Mouse (Mus musculus) thymus, postnatal 36 days (tissue): Measurements from ENCODE around the gene Gprc5c.
A peak's percentile ranks its signal among the peaks of the same experiment; 100 is the strongest.

Experiments used
- DNase-seq, 2 experiments: peaks; one replicate each; pipeline ENCODE4 v3.0.0; 2022; ENCODE audit warnings: mixed read lengths in 2 of 2

Gprc5c gene

DNA sequence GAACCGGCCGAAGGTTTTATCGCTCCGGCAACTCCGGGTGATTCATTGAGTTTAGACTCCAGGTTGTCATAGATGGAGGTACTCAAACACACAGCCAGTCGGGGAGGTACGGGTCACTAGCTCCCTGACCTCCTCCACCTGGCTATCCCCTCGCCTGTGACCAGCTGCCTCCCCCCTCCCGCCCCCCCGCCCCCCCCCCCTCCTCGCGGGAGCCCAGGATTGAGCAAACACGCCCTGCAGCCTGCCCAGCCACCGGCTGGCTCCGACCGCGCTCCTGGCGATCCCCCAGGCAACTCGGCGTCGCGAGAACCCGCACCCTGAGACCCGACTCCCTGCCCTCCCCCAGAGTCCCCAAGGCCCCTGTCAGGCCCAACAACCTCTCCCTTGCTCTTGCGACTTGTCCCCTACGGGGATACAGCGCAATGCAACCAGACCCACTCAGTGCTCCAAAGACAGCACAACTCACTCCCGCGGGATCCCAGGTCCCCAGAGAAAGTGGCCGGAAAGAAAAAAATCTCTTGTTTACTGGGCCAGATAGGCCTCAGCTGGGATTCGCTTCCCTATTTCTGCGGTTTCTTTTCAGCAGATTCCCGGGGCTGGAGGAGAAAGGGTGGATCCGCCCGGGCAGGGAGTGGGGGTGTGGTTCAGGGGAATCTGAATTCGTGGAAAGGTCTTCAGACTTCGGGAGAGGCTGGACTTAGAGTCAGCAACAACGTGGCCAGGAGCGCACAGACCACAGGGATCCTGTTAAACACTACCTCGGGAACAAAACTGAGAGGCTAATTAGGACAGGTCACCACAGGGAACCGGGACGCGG lies at the start of gene Gprc5c:
Gprc5c (plus strand) TSS at position 701 of the 817 bp plus-strand sequence.
- no peak for DNase-seq

DNA sequence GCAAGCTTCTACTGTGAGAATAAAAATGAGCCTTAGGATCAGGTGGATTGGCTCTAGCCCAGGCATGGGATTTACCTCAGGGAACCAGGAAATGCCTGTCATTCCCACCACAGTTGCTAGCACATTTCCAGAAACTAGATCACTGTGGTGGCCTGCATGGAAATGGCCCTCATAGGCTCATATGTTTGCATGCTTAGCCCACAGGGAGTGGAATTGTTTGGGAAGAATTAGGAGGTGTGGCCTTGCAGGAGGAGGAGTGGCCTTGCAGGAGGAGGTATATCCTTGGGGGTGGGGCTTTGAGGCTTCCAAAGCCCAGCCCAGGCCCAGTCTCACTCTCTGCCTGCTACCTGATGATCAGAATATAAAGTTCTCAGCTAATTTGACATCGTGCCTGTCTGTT lies 49.0 kb upstream of the Gprc5c start:
- no peak for DNase-seq

DNA sequence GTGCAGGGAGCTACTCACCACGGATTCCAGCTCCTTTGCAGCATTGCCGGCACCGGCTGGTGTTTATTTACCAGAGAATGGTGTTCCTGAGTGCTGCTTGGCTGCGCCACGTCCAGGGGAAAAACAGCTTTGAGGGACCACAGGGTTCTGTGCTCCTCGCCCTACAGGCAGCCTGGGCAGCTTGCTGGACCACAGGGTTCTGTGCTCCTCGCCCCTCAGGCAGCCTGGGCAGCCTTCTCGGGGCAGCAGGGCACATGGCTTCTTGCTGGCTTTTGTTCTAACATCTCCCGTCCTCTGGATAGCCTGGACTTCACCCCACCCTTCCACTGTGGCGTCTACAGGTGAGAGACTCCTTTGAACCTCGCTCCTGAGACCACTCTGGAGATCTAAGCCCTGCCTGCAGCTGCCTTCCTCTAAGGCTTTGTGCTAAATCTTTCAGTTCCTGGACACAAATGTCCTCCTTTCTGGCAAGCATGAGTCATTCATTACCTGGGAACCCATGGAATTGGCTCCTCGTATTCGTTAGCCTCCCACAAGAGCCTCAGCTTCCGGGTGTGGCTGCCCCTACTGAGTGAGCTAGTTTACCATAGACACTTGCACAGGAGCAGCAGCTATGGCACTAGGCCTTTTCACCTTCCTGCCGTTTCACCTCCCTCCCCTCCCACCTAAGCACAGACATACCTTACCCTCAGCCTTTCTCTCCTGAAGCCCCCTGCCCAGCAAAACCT lies 48.2 kb upstream of the Gprc5c start:
- DNase-seq: no peak

DNA sequence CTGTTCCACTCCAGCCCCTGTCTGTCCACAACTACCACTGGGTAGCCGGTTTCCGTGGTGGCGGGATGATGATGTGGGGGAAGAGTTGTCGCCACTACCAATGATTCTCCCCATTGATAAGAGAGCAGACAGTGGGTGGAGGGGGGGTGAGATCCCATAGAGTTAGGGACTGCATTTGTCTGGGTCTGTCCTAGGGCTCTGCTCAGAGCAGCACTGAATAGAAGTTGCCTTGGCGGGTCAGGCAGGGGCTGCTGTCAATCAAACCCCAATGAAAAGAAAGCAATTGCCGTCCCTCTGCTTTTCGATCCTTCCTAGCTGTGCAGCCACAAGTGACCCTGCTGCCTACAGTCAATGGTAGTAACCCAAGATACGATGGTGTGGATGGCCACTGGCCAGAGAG lies 47.0 kb upstream of the Gprc5c start:
- no peak for DNase-seq

DNA sequence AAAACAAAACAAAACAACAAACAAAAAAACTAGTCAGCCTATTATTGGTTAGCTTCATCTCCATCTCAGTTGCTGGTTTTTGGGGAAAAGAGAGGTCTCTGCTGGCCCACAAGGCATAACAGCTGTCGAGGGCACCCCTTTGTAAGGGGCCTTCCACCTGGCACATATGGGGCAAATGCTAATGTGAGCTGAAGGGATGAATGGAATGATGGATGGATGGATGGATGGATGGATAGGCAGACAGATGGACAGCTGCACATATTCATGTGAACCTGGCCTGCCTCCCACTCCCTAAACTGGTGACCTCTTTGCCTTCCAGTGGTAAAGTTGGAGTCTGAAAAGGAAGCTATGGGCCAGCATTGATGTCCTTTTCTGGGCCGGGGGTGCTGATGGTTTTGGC lies 43.9 kb upstream of the Gprc5c start:
- no peak for DNase-seq

DNA sequence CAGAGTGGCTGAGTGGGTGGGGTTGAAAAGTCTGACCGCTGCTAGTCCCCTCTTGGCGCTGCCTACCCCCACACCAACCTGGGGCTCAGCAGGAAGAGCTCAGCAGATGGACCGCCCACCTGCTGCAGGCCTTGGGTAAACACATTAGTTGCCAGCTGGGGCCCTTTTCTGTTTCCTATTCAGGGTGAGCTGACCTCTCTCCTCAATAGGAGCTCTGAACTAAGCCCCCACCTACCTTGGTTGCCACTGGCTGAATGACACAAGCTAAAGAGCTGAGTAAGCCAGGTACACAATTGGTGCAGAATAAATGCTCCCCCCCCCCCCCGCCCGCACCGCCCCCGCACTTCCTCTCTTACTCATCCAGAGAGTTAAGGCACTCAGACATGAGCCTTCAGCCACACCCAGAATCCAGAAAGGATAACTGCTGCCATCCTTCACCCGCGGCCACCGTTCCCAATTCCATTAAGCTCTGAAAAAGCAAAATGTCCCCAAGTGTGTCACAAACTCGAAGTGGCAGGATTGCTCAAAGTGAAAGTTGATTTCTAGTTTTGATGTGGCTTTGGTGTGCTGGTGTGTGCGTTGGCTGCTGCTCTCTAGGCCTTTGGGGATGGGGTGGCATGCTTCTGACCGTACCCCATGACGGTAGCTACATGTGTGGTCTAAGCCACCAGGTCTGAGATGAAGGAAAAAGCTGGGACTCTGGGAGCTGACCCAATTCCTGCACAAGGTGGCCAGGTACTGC lies 43.1 kb upstream of the Gprc5c start:
- DNase-seq: no peak

DNA sequence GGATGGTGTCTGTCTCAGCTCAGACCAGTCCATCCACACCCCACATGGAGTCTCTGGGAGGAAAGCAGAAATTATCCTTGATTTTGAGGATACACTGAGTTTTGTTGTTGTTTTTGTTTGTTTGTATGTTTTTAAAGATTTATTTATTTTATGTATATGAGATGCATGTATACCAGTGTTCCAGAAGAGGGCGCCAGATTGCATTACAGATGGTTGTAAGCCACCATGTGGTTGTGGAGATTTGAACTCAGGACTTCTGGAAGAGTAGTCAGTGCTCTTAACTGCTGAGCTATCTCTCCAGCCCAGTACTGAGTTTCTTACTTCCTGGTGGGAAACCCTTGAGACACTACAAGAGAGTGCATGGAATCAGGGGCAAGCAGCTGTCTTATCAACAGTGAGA lies 41.6 kb upstream of the Gprc5c start:
- no peak for DNase-seq

DNA sequence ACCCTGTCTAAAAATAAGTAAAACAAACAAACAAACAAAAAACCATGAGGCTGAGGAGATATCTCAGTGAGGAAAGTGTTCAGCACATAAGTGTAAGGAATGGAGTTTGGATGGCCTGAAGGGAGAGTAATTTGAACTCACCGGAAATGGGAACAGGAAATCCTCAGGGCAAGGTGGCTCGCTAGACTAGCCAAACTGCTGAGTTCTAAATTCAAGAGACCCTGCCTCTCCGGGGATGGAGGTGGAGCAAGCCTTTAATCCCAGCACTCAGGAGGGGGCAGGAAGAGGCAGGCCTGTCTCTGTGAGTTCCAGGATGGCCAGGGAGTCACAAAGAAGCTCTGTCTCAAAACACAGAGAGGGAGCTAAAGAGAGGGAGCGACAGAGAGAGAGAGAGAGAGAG lies 40.6 kb upstream of the Gprc5c start:
- DNase-seq: no peak

DNA sequence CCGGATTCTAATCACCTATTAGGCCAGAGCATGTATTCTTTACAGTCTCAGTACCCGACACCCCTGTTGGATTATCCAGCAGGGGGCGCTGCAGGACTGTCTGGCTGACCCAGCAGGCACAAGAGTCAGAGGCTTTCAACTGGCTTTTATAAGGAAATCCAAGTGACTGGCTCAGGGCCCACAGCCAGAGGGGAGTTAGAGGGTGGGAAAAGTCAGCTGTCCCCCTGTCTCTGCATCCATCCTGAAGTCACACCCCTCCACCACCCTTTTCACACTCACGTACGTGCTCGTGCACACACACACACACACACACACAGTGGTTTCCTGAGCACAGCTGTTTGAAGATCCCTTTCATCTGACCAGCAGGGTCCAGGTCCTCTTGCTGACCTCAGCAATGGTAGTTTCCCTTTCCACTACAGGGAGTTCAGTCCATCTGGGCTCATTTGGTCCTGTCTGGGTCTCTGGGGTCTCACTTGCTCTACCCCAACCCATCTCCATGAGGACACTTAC lies 38.2 kb upstream of the Gprc5c start:
- DNase-seq: peak; percentile 76 to 81

DNA sequence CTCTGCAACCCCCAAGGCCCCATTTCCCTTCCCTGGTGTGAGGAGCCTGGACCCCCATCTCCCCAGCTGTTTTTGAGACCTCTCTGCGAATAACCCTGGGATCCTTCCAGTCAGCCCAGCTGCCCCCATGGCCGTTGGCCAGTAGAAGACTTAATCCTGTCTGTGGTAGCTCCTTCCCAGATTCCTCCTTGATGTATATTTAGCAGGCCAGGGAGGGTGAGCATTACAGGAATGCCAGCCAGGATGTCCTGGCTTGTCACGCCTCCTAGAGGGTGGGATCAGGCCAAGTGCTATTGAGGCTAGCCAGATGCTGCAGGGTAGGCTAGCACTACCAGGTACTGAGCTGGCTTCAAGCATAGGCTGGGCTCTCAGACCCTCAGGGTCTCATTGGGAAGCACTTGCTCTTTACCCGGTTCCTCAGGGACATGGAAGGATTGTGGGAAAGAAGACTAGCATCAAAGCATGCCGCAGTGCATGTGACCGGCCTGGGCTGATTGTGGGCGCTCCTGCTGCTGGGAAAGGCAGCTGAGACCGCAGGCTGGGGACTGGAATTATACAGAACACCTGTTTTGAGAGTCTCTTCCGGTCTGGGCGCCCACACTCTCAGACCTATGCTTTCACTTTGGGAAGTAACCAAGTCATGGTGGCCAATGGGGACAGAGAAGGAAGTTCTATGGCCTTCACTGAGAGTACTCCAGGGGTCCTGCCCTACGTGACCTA lies 35.9 kb upstream of the Gprc5c start:
- no peak for DNase-seq

DNA sequence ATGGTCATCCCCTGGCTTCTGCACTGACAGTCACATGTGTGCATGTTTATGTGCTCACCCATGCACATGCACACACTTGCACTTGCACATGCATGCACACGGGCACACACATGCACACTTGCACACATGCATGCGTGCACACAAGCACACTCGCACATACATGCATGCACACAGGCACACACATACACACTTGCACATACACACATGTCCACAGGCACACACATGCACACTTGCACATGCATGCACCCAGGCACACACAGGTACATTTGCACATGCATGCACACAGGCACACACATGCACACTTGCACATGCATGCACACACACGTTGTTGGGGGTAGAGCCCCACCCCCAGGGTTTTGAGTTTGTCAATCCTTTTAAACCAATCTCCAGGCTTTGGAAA lies 34.0 kb upstream of the Gprc5c start:
- no peak for DNase-seq

DNA sequence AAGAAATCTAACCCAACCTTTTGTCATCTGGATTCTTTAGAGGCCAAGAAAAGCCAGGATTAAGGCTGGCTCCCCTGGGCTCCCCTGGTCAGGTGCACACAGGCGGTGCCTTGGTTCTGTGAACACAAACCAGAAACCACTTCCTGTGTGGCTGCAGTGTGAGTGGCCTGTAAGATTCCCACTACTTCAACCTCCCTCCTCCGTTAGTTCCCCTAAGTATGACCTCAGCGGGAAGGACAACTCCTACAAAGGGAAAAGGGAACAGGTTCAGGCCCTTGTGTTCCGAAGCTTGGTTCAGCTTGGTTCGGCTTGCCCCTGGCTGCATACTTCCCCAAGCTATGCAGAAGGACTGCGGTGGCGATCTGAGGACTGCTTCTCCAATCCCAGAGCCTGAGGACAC lies 32.8 kb upstream of the Gprc5c start:
- DNase-seq: no peak

DNA sequence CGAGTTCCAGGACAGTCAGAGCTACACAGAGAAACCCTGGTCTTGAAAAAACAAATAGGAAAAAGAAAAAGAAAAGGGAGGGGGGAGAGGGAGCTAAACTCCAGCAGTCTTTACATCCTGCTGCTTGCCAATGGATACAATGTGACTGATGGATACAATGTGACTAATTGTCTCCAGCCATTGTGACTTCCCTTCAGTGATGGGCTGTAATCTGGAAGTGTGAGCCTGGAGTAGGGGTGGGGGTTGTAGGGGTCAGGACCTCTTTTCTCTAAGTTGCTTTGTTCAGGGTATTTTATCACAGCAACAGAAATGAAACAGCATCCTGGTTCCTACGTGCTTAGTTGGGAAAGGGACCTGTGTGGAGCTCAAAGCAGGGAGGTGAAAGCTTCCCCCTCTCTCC lies 31.8 kb upstream of the Gprc5c start:
- DNase-seq: no peak

DNA sequence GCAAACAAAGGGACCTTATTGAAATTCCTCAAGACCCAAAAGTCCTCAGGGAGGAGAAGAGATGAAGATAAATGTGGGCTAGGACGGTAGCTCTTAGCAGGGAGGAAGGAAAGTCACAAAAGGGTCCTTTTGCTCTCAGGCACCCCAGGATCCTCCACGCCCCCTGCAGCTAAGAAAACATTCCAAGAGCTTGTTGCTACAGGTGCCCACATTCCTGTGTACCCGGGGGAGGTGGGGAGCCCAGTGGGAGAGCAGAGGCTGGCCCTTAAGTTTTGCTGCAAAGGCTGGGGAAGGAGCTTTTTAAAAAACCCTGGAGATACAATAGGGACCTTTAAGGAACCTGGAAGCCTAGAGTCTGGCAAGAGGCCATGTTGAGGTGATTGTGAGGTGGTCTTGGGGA lies 30.5 kb upstream of the Gprc5c start:
- DNase-seq: no peak

DNA sequence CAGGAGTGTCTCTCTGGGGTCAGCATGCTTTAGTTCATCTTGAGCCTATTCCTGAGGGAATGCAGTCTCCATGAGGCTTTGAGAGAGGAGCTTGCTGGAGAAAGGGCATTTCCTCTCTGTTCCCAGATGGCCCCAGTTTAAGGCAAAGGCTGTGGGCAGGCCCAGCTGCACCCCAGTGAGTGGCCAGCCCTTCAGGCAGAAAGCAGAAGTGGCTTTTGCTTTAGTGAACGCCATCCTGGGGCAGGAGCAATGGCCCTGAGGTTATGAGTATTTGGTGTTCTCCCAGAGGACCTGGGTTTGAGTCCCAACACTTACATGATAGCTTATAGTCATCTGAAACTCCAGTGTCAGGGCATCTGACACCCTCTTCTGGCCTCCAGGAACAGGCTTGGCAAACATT lies 29.6 kb upstream of the Gprc5c start:
- no peak for DNase-seq

DNA sequence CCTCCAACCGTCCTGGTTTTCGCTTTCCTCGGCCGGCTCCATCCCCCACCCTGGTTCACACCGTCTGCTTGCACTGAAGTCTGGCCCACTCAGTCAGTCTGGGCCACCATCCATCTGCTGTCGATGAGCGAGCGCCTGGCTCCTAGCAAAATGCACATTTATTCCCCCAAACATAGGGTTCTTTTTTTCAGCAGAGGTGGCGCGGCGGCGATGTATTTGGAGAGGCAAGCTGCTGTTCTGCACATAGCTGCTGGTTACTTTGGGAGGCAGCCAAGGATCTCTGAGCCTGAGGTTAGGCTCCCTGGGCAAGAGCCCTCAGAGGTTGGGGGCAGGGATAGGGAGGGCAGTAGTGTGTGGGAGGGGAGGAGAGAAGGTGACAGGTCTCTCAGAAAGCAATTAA lies 28.2 kb upstream of the Gprc5c start:
- DNase-seq: no peak

DNA sequence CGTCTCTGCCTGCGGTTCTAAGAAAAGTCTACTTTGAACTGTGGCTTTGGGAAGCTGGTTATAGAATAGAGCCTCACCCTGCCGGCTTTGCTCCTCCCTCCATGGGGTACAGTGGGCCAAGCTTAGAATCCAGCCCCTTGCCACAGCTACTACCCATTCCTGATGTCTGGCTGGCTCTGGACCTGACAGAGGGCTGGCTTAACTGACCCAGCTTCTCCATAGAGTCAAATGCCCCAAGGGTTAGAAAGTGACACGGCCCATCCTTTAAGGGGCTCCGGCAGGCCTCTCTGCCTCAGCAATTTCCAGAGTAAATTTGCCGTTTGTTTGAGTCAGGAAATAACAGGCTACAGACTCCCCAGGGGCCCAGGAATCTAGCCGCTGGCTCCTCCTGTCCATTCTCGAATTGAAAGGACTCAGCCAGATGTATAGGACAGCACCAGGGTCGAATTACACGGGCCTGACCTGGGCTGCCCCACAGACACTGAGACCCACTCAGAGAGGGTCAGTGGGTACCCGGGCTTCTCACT lies 27.7 kb upstream of the Gprc5c start:
- DNase-seq: no peak

DNA sequence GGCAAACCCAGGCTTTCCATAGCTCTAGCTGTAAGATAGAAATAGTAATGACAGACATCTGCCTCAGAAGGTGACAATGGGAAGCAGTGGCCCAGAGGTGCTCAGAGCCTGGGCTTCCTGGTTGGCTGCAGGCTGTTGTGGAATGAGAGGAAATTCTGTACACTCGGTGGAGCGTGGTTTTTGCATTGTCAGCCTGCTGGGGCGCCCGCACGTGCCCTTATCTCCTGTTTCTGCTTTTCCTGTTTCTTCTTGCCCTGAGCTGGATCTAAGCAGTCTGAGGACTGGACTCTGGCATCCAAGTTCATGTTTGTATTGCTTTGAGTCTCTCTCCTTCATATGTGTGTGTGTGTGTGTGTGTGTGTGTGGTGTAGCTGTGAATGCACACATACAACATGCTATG lies 24.3 kb upstream of the Gprc5c start:
- no peak for DNase-seq

DNA sequence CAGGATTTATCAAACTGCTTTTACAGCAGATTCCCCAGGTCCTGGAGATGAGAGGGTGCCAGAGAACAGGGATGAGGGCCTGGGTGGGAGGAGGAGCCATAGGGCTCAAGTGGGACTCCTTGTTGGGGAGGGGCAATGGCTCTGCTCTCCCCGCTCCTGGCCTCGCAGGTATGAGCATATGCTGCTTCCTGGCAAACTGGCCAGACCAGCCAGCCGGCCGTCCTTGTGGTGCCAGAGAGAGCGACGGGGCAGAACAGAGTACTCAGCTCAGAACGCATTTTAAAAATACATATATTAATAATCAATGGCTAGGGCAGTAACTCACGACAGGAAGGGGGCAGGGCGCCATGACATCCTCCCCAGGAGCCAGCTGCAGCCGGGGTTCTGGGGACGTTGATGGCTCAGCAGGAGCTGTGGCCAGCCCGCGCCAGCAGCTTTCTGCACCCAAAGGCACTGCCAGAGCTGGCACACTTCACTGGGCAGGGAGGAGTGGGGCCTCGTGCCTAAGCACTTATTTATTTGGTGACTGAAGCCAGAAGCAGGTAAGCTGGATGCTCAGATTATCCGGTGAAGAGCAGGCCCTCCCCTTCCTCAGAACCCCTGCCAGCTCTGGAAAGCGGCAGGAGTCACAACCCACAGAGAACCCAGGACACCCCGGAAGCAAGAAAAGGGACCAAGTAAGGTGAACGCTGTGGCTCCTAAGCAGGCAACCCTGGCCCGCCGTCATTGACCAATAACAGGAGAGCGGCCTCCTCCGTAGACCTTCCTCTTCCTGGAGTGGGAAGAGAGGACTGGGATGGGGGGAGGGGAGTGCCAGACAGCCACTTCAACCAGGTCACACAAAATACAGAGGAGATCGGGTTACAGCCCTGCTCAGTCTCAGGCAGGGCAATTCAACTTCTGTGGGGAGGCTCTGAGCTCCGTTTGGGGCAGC lies 21.2 kb upstream of the Gprc5c start:
- DNase-seq: no peak

DNA sequence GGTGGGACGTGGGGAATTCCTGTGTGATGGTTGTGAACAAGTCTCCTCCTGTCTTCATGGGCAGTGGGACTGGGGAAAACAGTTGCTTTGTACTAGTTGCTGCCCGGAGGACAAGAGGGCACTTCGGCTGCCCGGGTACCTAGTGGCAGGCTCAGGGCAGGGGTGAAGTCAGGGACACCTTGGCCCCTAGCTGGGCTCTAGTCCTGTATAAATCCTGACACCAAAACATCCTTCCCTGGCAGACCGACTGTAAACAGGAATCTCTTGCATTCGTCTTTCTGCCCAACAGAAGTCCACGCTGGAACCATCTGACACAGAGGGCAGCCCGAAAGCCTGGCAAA lies 20.5 kb upstream of the Gprc5c start:
- DNase-seq: no peak

DNA sequence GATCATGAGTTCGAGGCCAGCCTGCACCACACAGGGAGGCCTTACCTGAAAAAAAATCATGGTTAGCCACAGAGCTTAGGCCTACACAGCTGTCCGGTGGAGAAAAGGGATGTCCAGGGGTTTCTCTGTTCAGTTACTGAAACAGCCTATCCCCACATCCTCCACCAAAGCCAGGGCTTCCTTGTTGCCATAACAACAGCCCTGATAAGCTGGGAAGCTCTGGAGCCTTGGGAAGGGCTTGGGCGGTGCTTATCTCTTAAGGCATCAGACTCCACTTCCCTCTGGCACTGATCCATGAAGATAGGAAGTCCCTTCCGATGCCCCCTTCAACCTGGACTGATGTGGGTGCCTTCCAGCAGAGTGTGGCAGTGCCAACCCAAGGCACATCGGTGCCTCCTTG lies 17.8 kb upstream of the Gprc5c start:
- no peak for DNase-seq
